Mouse (Mus musculus): Measurements from ENCODE around the gene Rps17. TPM values are rescaled to one million over a fixed set of nuclear protein-coding genes. Genes with fewer than 3 reads are reported as not detected.

The Rps17 gene
- polyA plus RNA-seq, 1 experiment: 36.7 TPM

DNA sequence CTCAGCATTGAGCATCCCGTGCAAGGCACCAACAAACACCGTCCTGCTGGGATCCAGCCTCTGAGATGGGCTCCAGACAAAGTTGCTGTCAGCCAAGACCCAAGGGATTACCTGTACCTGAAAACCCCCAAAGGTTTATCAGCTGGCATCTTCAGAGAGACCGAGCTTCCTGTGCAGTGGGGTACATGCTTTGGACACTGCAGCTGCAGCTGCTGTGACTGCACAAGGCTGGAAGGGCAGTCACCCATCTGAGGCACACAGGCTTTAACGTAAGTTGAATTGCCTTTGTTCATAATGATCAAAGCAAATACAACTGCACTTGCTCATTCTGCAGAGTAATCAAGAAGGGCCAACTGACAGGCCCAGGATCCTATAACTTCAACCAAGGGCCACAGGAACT lies 6.8 kb upstream of the Rps17 start:
- Histone ChIP-seq H3K4me1 (ENCODE audit: control insufficient read depth) (no peaks in the 10 kb centered on the region), H3K27me3 (ENCODE audit: control insufficient read depth) (peaks cover 13% of the 10 kb centered on the region), H3K9me3 (ENCODE audit: control insufficient read depth, low read length) (no peaks in the 10 kb centered on the region), H3K4me3 (replicated peaks) (no peak overlapping the region), H3K36me3 (ENCODE audit: control insufficient read depth) (no peaks in the 10 kb centered on the region)
- TF ChIP-seq GATA1 (IDR thresholded peaks at IDR 0.05; ENCODE audit: low read length): no peak

DNA sequence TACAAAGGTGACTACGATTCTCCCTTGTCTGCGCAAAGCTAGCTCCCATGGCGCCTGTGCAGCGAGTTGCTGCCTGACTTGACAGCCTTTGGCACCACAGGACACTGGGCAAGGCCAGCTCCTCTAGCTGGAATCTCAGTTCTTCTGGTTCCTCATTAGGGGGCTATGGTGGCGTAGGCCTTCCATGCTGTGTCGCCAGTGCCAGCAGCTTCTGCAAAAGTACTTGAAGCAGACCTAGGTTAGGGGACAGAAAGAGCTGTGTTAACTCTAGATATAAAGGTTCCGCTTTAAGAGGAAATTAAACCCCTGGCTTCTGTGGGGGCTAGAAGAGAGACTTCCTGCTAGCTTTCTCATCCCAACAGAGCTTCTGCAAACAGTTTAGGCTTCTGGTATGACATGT lies 3.2 kb upstream of the Rps17 start:
- no peak for TF ChIP-seq GATA1 (IDR thresholded peaks at IDR 0.05; ENCODE audit: low read length)
- TF ChIP-seq TAL1 (IDR thresholded peaks at IDR 0.05; ENCODE audit: low read length): no peak
- H3K4me3 ChIP-seq (replicated peaks): no peak overlapping the region
- H3K4me1 ChIP-seq (ENCODE audit: control insufficient read depth): peaks cover 21% of the 10 kb centered on the region
- H3K27me3 ChIP-seq (ENCODE audit: control insufficient read depth): peaks cover 10% of the 10 kb centered on the region
- peaks cover 13% of the 10 kb centered on the region for H3K36me3 ChIP-seq (ENCODE audit: control insufficient read depth)
- no peaks in the 10 kb centered on the region for H3K9me3 ChIP-seq (ENCODE audit: control insufficient read depth, low read length)

GRCm38 (mm10) chr7:81345447-81346170 lies 555 bp upstream of the Rps17 start:
- peaks cover 39% of the 10 kb centered on the region for H3K36me3 ChIP-seq (ENCODE audit: control insufficient read depth)
- H3K4me3 ChIP-seq (replicated peaks): peak overlapping the region; percentile 90
- H3K27me3 ChIP-seq (ENCODE audit: control insufficient read depth): peaks cover 7% of the 10 kb centered on the region
- H3K9me3 ChIP-seq (ENCODE audit: control insufficient read depth, low read length): no peaks in the 10 kb centered on the region
- H3K4me1 ChIP-seq (ENCODE audit: control insufficient read depth): peaks cover 38% of the 10 kb centered on the region
- no peak for TF ChIP-seq TAL1 (IDR thresholded peaks at IDR 0.05; ENCODE audit: low read length)
- TF ChIP-seq GATA1 (IDR thresholded peaks at IDR 0.05; ENCODE audit: low read length): no peak

DNA sequence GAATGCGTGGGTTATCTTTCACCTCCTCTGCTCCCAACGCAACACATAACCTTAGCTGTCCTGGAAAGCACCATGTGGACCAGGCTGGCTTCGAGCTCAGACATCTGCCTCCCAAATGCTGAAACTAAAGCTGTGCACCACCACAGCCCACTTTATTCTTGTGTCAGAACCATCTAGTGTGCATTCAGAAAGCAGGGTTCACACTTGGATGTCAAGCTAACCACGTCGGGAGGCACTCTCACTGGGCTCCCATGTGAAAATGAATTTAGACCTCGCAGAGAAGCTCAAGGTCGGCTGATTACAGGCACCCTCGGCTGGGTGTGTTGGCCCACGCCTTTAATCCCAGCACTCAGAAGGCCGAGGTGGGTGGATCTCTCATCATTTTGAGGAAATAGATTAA lies 1.2 kb downstream of the Rps17 start:
- peak overlapping the region; percentile 90 for H3K4me3 ChIP-seq (replicated peaks)
- H3K27me3 ChIP-seq (ENCODE audit: control insufficient read depth): peaks cover 2% of the 10 kb centered on the region; the same call in 1 of the 2 replicates
- peaks cover 55% of the 10 kb centered on the region for H3K36me3 ChIP-seq (ENCODE audit: control insufficient read depth)
- peaks cover 38% of the 10 kb centered on the region for H3K4me1 ChIP-seq (ENCODE audit: control insufficient read depth)
- TF ChIP-seq GATA1 (IDR thresholded peaks at IDR 0.05; ENCODE audit: low read length): no peak
- TF ChIP-seq TAL1 (IDR thresholded peaks at IDR 0.05; ENCODE audit: low read length): no peak
- H3K9me3 ChIP-seq (ENCODE audit: control insufficient read depth, low read length): no peaks in the 10 kb centered on the region

DNA sequence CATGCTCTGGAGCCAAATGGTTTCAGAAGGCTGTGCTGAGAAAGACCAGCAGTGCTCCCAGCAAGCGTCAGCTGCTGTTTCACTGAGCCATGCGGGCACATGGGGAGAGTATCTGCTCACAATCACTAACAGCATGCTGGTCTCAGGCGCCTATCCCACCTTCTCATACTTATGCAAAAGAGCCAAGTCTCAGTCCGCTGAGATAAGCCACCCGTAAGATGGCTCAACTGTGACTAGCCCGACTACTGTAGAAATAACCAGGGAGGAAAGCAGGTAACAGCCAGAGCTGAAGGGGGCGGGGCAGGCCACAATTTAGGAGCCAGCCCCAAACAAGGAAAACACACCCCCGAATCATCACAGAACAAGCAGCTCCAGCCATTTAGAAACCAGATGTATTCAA lies 1.7 kb downstream of the Rps17 start:
- H3K36me3 ChIP-seq (ENCODE audit: control insufficient read depth): peaks cover 60% of the 10 kb centered on the region
- H3K9me3 ChIP-seq (ENCODE audit: control insufficient read depth, low read length): no peaks in the 10 kb centered on the region
- peak overlapping the region; percentile 90 for H3K4me3 ChIP-seq (replicated peaks)
- TF ChIP-seq GATA1 (IDR thresholded peaks at IDR 0.05; ENCODE audit: low read length): no peak
- no peak for TF ChIP-seq TAL1 (IDR thresholded peaks at IDR 0.05; ENCODE audit: low read length)
- peaks cover 2% of the 10 kb centered on the region; the same call in 1 of the 2 replicates for H3K27me3 ChIP-seq (ENCODE audit: control insufficient read depth)
- H3K4me1 ChIP-seq (ENCODE audit: control insufficient read depth): peaks cover 38% of the 10 kb centered on the region

- Histone ChIP-seq H3K4me1 (ENCODE audit: control insufficient read depth) (peaks cover 38% of the 10 kb centered on the region), H3K27me3 (ENCODE audit: control insufficient read depth) (no peaks in the 10 kb centered on the region), H3K9me3 (ENCODE audit: control insufficient read depth, low read length) (no peaks in the 10 kb centered on the region), H3K4me3 (replicated peaks) (peak overlapping the region; percentile 90), H3K36me3 (ENCODE audit: control insufficient read depth) (peaks cover 68% of the 10 kb centered on the region)
- no peak for TF ChIP-seq GATA1 (IDR thresholded peaks at IDR 0.05; ENCODE audit: low read length)
- no peak for TF ChIP-seq TAL1 (IDR thresholded peaks at IDR 0.05; ENCODE audit: low read length)
These were observed 2.5 kb downstream of the Rps17 start for GRCm38 (mm10) chr7:81342356-81343094.

DNA sequence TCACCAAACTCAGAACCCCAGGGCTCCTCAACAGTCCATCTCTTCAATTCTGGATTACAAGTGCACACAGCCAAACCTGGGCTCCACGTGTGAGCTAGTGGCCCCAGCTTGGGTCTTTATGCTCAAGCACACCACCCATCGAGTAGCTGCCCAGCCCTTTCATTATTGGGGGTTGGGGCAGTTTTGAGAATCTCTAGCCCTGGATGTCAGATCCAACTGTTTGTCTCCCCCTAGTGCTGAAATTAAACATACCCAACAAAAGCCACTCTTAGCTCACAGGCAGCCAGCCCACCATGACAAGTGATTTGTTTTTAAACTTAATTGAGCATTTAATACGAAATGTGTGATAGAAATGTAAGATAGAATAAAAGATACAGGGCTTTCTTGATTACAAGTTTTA lies 3.5 kb downstream of the Rps17 start:
- H3K4me1 ChIP-seq (ENCODE audit: control insufficient read depth): peaks cover 38% of the 10 kb centered on the region
- H3K27me3 ChIP-seq (ENCODE audit: control insufficient read depth): no peaks in the 10 kb centered on the region
- H3K4me3 ChIP-seq (replicated peaks): no peak overlapping the region
- TF ChIP-seq TAL1 (IDR thresholded peaks at IDR 0.05; ENCODE audit: low read length) (no peak), GATA1 (IDR thresholded peaks at IDR 0.05; ENCODE audit: low read length) (no peak)
- peaks cover 74% of the 10 kb centered on the region for H3K36me3 ChIP-seq (ENCODE audit: control insufficient read depth)
- no peaks in the 10 kb centered on the region for H3K9me3 ChIP-seq (ENCODE audit: control insufficient read depth, low read length)

- Histone ChIP-seq H3K36me3 (ENCODE audit: control insufficient read depth) (peaks cover 90% of the 10 kb centered on the region), H3K4me1 (ENCODE audit: control insufficient read depth) (peaks cover 33% of the 10 kb centered on the region), H3K27me3 (ENCODE audit: control insufficient read depth) (no peaks in the 10 kb centered on the region), H3K4me3 (replicated peaks) (no peak overlapping the region), H3K9me3 (ENCODE audit: control insufficient read depth, low read length) (no peaks in the 10 kb centered on the region)
- TF ChIP-seq TAL1 (IDR thresholded peaks at IDR 0.05; ENCODE audit: low read length) (no peak), GATA1 (IDR thresholded peaks at IDR 0.05; ENCODE audit: low read length) (no peak)
These were observed 5.3 kb downstream of the Rps17 start for GRCm38 (mm10) chr7:81339783-81340182.

GRCm38 (mm10) chr7:81338522-81338873 lies 6.6 kb downstream of the Rps17 start:
- H3K4me1 ChIP-seq (ENCODE audit: control insufficient read depth): peaks cover 22% of the 10 kb centered on the region
- TF ChIP-seq GATA1 (IDR thresholded peaks at IDR 0.05; ENCODE audit: low read length): no peak
- no peak for TF ChIP-seq TAL1 (IDR thresholded peaks at IDR 0.05; ENCODE audit: low read length)
- no peaks in the 10 kb centered on the region for H3K27me3 ChIP-seq (ENCODE audit: control insufficient read depth)
- H3K4me3 ChIP-seq (replicated peaks): no peak overlapping the region
- peaks cover 82% of the 10 kb centered on the region for H3K36me3 ChIP-seq (ENCODE audit: control insufficient read depth)
- H3K9me3 ChIP-seq (ENCODE audit: control insufficient read depth, low read length): no peaks in the 10 kb centered on the region
